Mouse (Mus musculus) right cerebral cortex, adult 2 months (tissue): ENCODE results near the gene Gkn1.

Source experiments
- DNase-seq, 2 experiments: peaks; one replicate each; pipeline ENCODE4 v3.0.0; 2021 to 2022; ENCODE audit warnings: low spot score in 2 of 2

Gkn1 gene

DNA sequence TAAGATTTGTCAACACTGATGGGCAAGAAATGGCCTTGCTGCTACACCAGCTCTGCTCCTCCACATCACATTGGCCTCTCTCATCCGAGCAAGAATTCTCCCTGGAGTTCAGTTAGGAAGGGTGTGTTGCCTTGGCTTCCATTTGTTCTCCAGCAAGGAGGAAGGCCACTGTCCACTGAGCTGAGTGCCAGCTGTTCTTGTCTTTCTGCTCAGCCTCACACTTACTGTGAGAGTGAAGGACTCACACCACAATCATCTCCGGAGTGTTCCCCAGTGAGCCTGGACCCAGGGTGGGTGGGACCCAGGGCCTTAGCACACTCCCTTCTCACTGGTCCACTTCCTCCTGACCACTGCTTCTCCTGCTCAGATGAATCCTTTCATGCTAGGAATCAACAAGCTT, 23.8 kb downstream of the Gkn1 start:
- DNase-seq, result no peak

DNA sequence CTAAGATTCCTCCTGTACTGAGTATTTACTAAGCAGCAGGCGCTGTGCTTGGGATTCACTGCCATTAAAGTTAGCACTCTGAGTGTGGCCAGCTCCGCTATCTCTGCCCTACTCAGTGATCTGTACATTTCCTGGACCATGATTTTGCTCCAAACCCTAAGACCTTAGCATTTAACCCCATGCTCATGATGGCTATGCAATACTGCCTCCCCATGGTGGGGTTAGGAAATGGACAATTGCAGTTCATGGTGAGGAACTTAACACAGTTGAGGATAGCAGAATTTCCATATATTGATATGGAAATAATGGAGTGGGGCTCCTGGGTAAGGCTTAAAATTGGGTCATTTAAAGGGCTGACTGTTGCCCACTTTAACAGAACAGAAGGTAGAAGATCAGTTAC, 27.4 kb downstream of the Gkn1 start:
- peak; percentile 38 to 47 for DNase-seq

DNA sequence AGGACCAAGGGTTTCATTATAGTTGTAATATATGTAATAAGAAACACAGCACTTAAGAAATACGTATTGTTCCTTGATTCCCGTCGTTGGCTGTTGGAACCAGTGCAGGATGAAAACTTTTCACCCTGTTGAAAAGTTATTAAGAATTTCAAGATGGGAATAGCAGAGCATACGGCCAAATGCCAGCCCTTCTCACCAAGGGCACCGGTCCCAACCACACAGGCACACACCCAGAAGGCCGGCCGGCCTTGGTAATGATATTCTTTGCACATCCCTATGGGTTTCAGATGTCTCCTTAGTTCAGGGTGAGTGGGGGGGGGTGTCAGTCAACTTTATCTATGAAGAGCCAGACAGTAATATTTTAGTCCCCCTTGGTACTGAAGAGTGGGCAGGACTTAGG, 32.1 kb downstream of the Gkn1 start:
- DNase-seq, result no peak

DNA sequence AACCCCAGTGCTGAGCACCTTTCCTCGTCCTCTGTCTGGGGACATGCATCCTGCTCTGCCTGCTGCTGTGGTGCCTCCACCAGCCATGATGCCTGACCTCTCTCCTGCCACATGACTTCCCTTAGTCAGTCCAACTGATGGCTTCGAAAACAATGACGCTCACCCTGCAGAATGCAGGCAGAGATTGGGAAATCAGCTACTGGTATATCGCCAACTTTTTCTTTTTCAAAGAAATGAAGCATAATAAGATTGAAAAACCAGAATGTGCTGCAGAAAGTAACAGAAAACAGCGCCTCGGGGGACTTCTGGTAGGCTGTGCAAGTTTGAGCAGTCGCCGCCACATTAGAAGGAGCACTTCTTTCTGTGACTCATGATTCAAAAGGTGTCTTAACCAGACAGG, 33.8 kb downstream of the Gkn1 start:
- no peak for DNase-seq

DNA sequence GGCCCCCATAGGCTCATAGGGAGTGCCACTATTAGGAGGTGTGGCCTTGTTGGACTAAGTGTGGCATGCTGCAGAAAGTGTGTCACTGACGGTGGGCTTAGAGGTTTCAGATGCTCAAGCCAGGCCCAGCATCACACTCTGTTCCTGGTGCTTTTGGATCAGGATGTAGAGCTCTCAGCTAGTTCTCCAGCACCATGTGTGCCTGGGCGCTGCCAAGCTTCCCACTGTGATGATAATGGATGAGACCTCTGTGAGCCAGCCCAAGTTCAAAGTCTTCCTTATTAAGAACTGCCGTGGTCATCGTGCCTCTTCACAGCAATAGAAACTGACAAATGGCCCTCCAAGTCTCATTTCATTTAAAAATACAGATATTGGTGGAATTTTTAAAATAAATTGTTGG, 38.0 kb downstream of the Gkn1 start:
- no peak for DNase-seq

DNA sequence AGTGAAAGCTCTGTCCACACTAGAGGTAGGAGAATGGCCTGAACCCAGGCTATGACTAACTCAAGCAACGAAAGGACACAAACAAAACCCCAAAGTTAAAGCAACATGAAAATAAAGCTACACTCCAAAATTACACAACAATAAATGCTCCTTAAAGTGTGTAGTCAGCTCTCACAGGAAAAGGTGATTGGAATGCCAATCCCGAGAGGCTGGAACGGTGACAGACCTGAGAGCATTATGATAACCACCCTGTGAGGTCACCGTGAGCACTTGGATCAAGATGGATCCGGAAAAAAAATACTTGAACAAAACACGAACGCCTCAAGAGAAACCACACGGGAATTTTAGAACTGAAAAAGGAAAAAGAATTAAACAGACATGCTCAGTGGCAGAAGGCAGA, 46.3 kb downstream of the Gkn1 start:
- DNase-seq, result no peak

DNA sequence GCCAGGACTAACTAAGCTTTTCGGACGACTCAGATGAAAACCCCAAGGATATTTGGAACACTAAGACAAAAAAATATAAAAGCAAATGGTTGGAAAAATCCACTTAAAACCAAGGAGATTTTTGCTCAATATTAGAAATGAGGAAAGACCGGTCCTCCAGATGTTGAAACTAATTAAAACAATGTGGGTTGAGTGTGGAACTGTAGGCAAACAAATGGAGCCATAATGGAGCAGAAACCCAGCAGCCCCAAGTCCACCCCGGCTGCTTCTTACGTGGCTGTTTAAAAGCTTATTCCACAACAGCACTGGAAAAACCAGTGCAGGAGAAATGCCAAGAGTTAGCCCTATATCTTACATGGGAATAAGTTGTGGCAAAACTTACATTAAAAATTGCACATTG, 48.0 kb downstream of the Gkn1 start:
- DNase-seq, result no peak

DNA sequence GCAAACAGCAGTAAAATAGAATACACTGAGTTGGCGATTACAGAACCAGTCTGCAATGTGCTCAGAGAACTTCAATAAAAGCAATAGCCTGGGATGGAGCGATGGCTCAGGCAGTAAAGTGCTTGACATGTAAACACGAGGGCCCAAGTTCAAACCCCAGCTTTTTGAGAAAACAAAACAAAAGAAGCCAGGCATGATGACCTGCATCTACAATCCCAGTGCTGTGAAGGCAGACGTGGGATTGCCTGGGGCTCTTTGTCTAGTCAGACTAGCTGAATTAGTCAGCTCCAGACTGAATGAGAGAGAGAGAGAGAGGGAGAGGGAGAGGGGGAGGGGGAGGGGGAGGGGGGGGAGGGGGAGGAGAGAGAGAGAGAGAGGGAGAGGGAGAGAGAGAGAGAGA, 48.8 kb downstream of the Gkn1 start:
- no peak for DNase-seq
